Mouse (Mus musculus): ENCODE results near the gene Apbb2. TPM values are rescaled to one million over a fixed set of nuclear protein-coding genes. Genes with fewer than 3 reads are reported as not detected.

Apbb2 gene
- polyA plus RNA-seq, 1 experiment from 2014 or later: 38.5 TPM

- H3K9me3 ChIP-seq (ENCODE audit: control insufficient read depth, low read length): no peaks in the 10 kb centered on the region
- no peak overlapping the region for H3K9ac ChIP-seq (ENCODE audit: low read length)
- DNase-seq (ENCODE audit: low spot score) (no peak), ATAC-seq (ENCODE audit: insufficient number of reproducible peaks, low FRiP score, low TSS enrichment, low read depth) (no peak)
- H3K27me3 ChIP-seq (ENCODE audit: control insufficient read depth, insufficient read depth, low read length): no peaks in the 10 kb centered on the region
- no peak overlapping the region for H3K27ac ChIP-seq (replicated peaks; ENCODE audit: low read depth, low read length)
- H3K36me3 ChIP-seq (ENCODE audit: control insufficient read depth, insufficient read depth, low read length): no peaks in the 10 kb centered on the region
- no peak overlapping the region for H3K4me3 ChIP-seq (ENCODE audit: low read depth, low read length)
- H3K4me2 ChIP-seq (ENCODE audit: low read depth, severe bottlenecking): no peak overlapping the region
- WGBS: 85% methylated on average over 6 of the region's 6 CpGs
- H3K4me1 ChIP-seq (ENCODE audit: control insufficient read depth, insufficient read depth, low read length): no peaks in the 10 kb centered on the region
Observed at GRCm38 (mm10) chr5:66298856-66299255, 319.7 kb downstream of the Apbb2 start.

- Histone ChIP-seq H3K9ac (ENCODE audit: low read length) (no peak overlapping the region), H3K27ac (replicated peaks; ENCODE audit: low read depth, low read length) (no peak overlapping the region), H3K4me2 (ENCODE audit: low read depth, severe bottlenecking) (no peak overlapping the region), H3K27me3 (ENCODE audit: control insufficient read depth, insufficient read depth, low read length) (no peaks in the 10 kb centered on the region), H3K4me3 (ENCODE audit: low read depth, low read length) (no peak overlapping the region), H3K9me3 (ENCODE audit: control insufficient read depth, low read length) (no peaks in the 10 kb centered on the region), H3K4me1 (ENCODE audit: control insufficient read depth, insufficient read depth, low read length) (no peaks in the 10 kb centered on the region), H3K36me3 (ENCODE audit: control insufficient read depth, insufficient read depth, low read length) (no peaks in the 10 kb centered on the region)
- 87% methylated on average over 5 of the region's 5 CpGs for WGBS
- ATAC-seq (ENCODE audit: insufficient number of reproducible peaks, low FRiP score, low TSS enrichment, low read depth) (no peak), DNase-seq (ENCODE audit: low spot score) (no peak)
Observed at GRCm38 (mm10) chr5:66296116-66296515, 322.5 kb downstream of the Apbb2 start.

GRCm38 (mm10) chr5:66294952-66295351, 323.6 kb downstream of the Apbb2 start:
- Histone ChIP-seq H3K4me1 (ENCODE audit: control insufficient read depth, insufficient read depth, low read length) (no peaks in the 10 kb centered on the region), H3K27ac (replicated peaks; ENCODE audit: low read depth, low read length) (no peak overlapping the region), H3K27me3 (ENCODE audit: control insufficient read depth, insufficient read depth, low read length) (no peaks in the 10 kb centered on the region), H3K4me3 (ENCODE audit: low read depth, low read length) (no peak overlapping the region), H3K9me3 (ENCODE audit: control insufficient read depth, low read length) (no peaks in the 10 kb centered on the region), H3K4me2 (ENCODE audit: low read depth, severe bottlenecking) (no peak overlapping the region), H3K36me3 (ENCODE audit: control insufficient read depth, insufficient read depth, low read length) (no peaks in the 10 kb centered on the region), H3K9ac (ENCODE audit: low read length) (no peak overlapping the region)
- no peak for ATAC-seq (ENCODE audit: insufficient number of reproducible peaks, low FRiP score, low TSS enrichment, low read depth)
- DNase-seq (ENCODE audit: low spot score): no peak
- 94% methylated on average over 4 of the region's 4 CpGs for WGBS

GRCm38 (mm10) chr5:66294106-66294625, 324.4 kb downstream of the Apbb2 start:
- H3K9me3 ChIP-seq (ENCODE audit: control insufficient read depth, low read length): no peaks in the 10 kb centered on the region
- H3K9ac ChIP-seq (ENCODE audit: low read length): no peak overlapping the region
- 91% methylated on average over 11 of the region's 11 CpGs for WGBS
- no peaks in the 10 kb centered on the region for H3K27me3 ChIP-seq (ENCODE audit: control insufficient read depth, insufficient read depth, low read length)
- no peak overlapping the region for H3K4me2 ChIP-seq (ENCODE audit: low read depth, severe bottlenecking)
- H3K36me3 ChIP-seq (ENCODE audit: control insufficient read depth, insufficient read depth, low read length): no peaks in the 10 kb centered on the region
- ATAC-seq (ENCODE audit: insufficient number of reproducible peaks, low FRiP score, low TSS enrichment, low read depth): no peak
- no peak overlapping the region for H3K4me3 ChIP-seq (ENCODE audit: low read depth, low read length)
- H3K4me1 ChIP-seq (ENCODE audit: control insufficient read depth, insufficient read depth, low read length): no peaks in the 10 kb centered on the region
- H3K27ac ChIP-seq (replicated peaks; ENCODE audit: low read depth, low read length): no peak overlapping the region
- DNase-seq (ENCODE audit: low spot score): no peak

GRCm38 (mm10) chr5:66280742-66281141, 337.8 kb downstream of the Apbb2 start:
- Histone ChIP-seq H3K27ac (replicated peaks; ENCODE audit: low read depth, low read length) (no peak overlapping the region), H3K9ac (ENCODE audit: low read length) (no peak overlapping the region), H3K4me2 (ENCODE audit: low read depth, severe bottlenecking) (no peak overlapping the region), H3K9me3 (ENCODE audit: control insufficient read depth, low read length) (no peaks in the 10 kb centered on the region), H3K4me3 (ENCODE audit: low read depth, low read length) (no peak overlapping the region), H3K36me3 (ENCODE audit: control insufficient read depth, insufficient read depth, low read length) (no peaks in the 10 kb centered on the region), H3K4me1 (ENCODE audit: control insufficient read depth, insufficient read depth, low read length) (no peaks in the 10 kb centered on the region), H3K27me3 (ENCODE audit: control insufficient read depth, insufficient read depth, low read length) (no peaks in the 10 kb centered on the region)
- no peak for ATAC-seq (ENCODE audit: insufficient number of reproducible peaks, low FRiP score, low TSS enrichment, low read depth)
- 78% methylated on average over 6 of the region's 6 CpGs for WGBS
- DNase-seq (ENCODE audit: low spot score): no peak

GRCm38 (mm10) chr5:66279650-66280049, 338.9 kb downstream of the Apbb2 start:
- Histone ChIP-seq H3K4me1 (ENCODE audit: control insufficient read depth, insufficient read depth, low read length) (no peaks in the 10 kb centered on the region), H3K27ac (replicated peaks; ENCODE audit: low read depth, low read length) (no peak overlapping the region), H3K27me3 (ENCODE audit: control insufficient read depth, insufficient read depth, low read length) (no peaks in the 10 kb centered on the region), H3K4me3 (ENCODE audit: low read depth, low read length) (no peak overlapping the region), H3K36me3 (ENCODE audit: control insufficient read depth, insufficient read depth, low read length) (no peaks in the 10 kb centered on the region), H3K4me2 (ENCODE audit: low read depth, severe bottlenecking) (no peak overlapping the region), H3K9me3 (ENCODE audit: control insufficient read depth, low read length) (no peaks in the 10 kb centered on the region), H3K9ac (ENCODE audit: low read length) (no peak overlapping the region)
- 82% methylated on average over 2 of the region's 2 CpGs for WGBS
- ATAC-seq (ENCODE audit: insufficient number of reproducible peaks, low FRiP score, low TSS enrichment, low read depth) (no peak), DNase-seq (ENCODE audit: low spot score) (no peak)

- WGBS: 61% methylated on average over 3 of the region's 3 CpGs
Observed at GRCm38 (mm10) chr5:66274417-66274816, 344.2 kb downstream of the Apbb2 start.

GRCm38 (mm10) chr5:66271141-66271540, 347.4 kb downstream of the Apbb2 start:
- Histone ChIP-seq H3K4me1 (ENCODE audit: control insufficient read depth, insufficient read depth, low read length) (no peaks in the 10 kb centered on the region), H3K9me3 (ENCODE audit: control insufficient read depth, low read length) (no peaks in the 10 kb centered on the region), H3K27me3 (ENCODE audit: control insufficient read depth, insufficient read depth, low read length) (no peaks in the 10 kb centered on the region), H3K4me3 (ENCODE audit: low read depth, low read length) (no peak overlapping the region), H3K4me2 (ENCODE audit: low read depth, severe bottlenecking) (no peak overlapping the region), H3K9ac (ENCODE audit: low read length) (no peak overlapping the region), H3K36me3 (ENCODE audit: control insufficient read depth, insufficient read depth, low read length) (no peaks in the 10 kb centered on the region), H3K27ac (replicated peaks; ENCODE audit: low read depth, low read length) (no peak overlapping the region)
- ATAC-seq (ENCODE audit: insufficient number of reproducible peaks, low FRiP score, low TSS enrichment, low read depth) (no peak), DNase-seq (ENCODE audit: low spot score) (no peak)
- 91% methylated on average over 2 of the region's 2 CpGs for WGBS

More at GRCm38 (mm10) chr5:66274417-66274816, 344.2 kb downstream of the Apbb2 start:
- no peaks in the 10 kb centered on the region for H3K36me3 ChIP-seq (ENCODE audit: control insufficient read depth, insufficient read depth, low read length)
- no peaks in the 10 kb centered on the region for H3K9me3 ChIP-seq (ENCODE audit: control insufficient read depth, low read length)
- DNase-seq (ENCODE audit: low spot score) (no peak), ATAC-seq (ENCODE audit: insufficient number of reproducible peaks, low FRiP score, low TSS enrichment, low read depth) (no peak)
- no peak overlapping the region for H3K4me2 ChIP-seq (ENCODE audit: low read depth, severe bottlenecking)
- H3K9ac ChIP-seq (ENCODE audit: low read length): no peak overlapping the region
- H3K4me3 ChIP-seq (ENCODE audit: low read depth, low read length): no peak overlapping the region
- no peak overlapping the region for H3K27ac ChIP-seq (replicated peaks; ENCODE audit: low read depth, low read length)
- H3K27me3 ChIP-seq (ENCODE audit: control insufficient read depth, insufficient read depth, low read length): no peaks in the 10 kb centered on the region
- no peaks in the 10 kb centered on the region for H3K4me1 ChIP-seq (ENCODE audit: control insufficient read depth, insufficient read depth, low read length)

GRCm38 (mm10) chr5:66269616-66270015, 349.0 kb downstream of the Apbb2 start:
- Histone ChIP-seq H3K4me2 (ENCODE audit: low read depth, severe bottlenecking) (no peak overlapping the region), H3K36me3 (ENCODE audit: control insufficient read depth, insufficient read depth, low read length) (no peaks in the 10 kb centered on the region), H3K9ac (ENCODE audit: low read length) (no peak overlapping the region), H3K27ac (replicated peaks; ENCODE audit: low read depth, low read length) (no peak overlapping the region), H3K27me3 (ENCODE audit: control insufficient read depth, insufficient read depth, low read length) (no peaks in the 10 kb centered on the region), H3K9me3 (ENCODE audit: control insufficient read depth, low read length) (no peaks in the 10 kb centered on the region), H3K4me1 (ENCODE audit: control insufficient read depth, insufficient read depth, low read length) (no peaks in the 10 kb centered on the region), H3K4me3 (ENCODE audit: low read depth, low read length) (no peak overlapping the region)
- DNase-seq (ENCODE audit: low spot score): no peak
- no peak for ATAC-seq (ENCODE audit: insufficient number of reproducible peaks, low FRiP score, low TSS enrichment, low read depth)
- WGBS: 77% methylated on average over 7 of the region's 7 CpGs
